Mouse (Mus musculus) ES-E14 (cell line): ENCODE data around the gene Cdh13. TPM values are rescaled to one million over a fixed set of nuclear protein-coding genes. Genes with fewer than 3 reads are reported as not detected.

Experiments used
- DNase-seq: peaks from one replicate; pipeline ENCODE4 v3.0.0-alpha.2; 2013; ENCODE audit warnings: low read depth, low spot score
- H3K27ac ChIP-seq: 2 replicates; pipeline ENCODE4 v1.5.1; 2012; ENCODE audit warnings: low read depth, mild to moderate bottlenecking, low read length, moderate library complexity, mixed read lengths; ENCODE audit not compliant: poor library complexity, insufficient read depth, severe bottlenecking
- H3K36me3 ChIP-seq: 2 replicates; pipeline ENCODE4 v1.6.1; 2012; ENCODE audit warnings: mild to moderate bottlenecking, low read length, moderate library complexity, mixed read lengths; ENCODE audit not compliant: control insufficient read depth, poor library complexity, insufficient read depth, severe bottlenecking
- H3K4me1 ChIP-seq, 2 experiments: fragments of 150-350 bp in 1 of 2; sonication (generic) in 1 of 2; 2 replicates each; pipeline ENCODE4 v1.6.1; 2012; ENCODE audit warnings: low read length in 2 of 2, mild to moderate bottlenecking in 1 of 2, mixed read lengths in 1 of 2; ENCODE audit not compliant: control insufficient read depth in 2 of 2, insufficient read depth in 2 of 2, poor library complexity in 1 of 2
- H3K4me3 ChIP-seq, 2 experiments: fragments of 150-350 bp in 1 of 2; sonication (generic) in 1 of 2; 2 replicates each; pipeline ENCODE4 v1.5.1; 2012; ENCODE audit warnings: low read length in 2 of 2, low read depth in 1 of 2, mild to moderate bottlenecking in 1 of 2, mixed read lengths in 1 of 2; ENCODE audit not compliant: insufficient read depth in 1 of 2, poor library complexity in 1 of 2, severe bottlenecking in 1 of 2
- H3K9ac ChIP-seq: 2 replicates; pipeline ENCODE4 v1.6.1; 2012; ENCODE audit warnings: low read depth, mild to moderate bottlenecking, low read length, mixed read lengths; ENCODE audit not compliant: poor library complexity, insufficient read depth, severe bottlenecking
- H3K9me3 ChIP-seq: fragments of 150-350 bp; sonication (generic); 2 replicates; pipeline ENCODE4 v1.6.1; 2012; ENCODE audit warnings: low read depth, mild to moderate bottlenecking, low read length; ENCODE audit not compliant: control insufficient read depth, insufficient read depth
- CHD2 ChIP-seq: IDR thresholded peaks from 2 replicates; pipeline ENCODE4 v1.6.1; 2014; ENCODE audit warnings: mild to moderate bottlenecking, low read depth, low read length, inconsistent platforms
- HCFC1 ChIP-seq: IDR thresholded peaks from 2 replicates; pipeline ENCODE4 v1.6.1; 2012; ENCODE audit warnings: low read length, inconsistent platforms, borderline replicate concordance; ENCODE audit not compliant: insufficient read depth
- MAFK ChIP-seq: IDR thresholded peaks from 2 replicates; pipeline ENCODE4 v1.6.1; 2014; ENCODE audit warnings: mild to moderate bottlenecking, low read depth, low read length, inconsistent platforms; ENCODE audit not compliant: insufficient read depth
- ZC3H11A ChIP-seq: IDR thresholded peaks from 2 replicates; pipeline ENCODE4 v1.6.1; 2012; ENCODE audit warnings: low read depth, mild to moderate bottlenecking, inconsistent platforms, low read length, borderline replicate concordance
- ZNF384 ChIP-seq: IDR thresholded peaks from 2 replicates; pipeline ENCODE4 v1.6.1; 2012; ENCODE audit warnings: low read depth, low read length, inconsistent platforms
- in situ Hi-C, 2 experiments: fragments of 600-800 bp; cut with MboI; formaldehyde crosslinking; loops; one replicate each; pipeline ENCODE4 v1.15.1; 2025; ENCODE audit warnings: low sequenced_read_pairs in 2 of 2, inconsistent platforms in 1 of 2; ENCODE audit not compliant: unreplicated experiment in 2 of 2
- total RNA-seq: library from RNA; depleted of rRNA; stranded (reverse); fragments of 300-350 nt; gene quantifications from 2 replicates; pipeline ENCODE4 v1.2.3, GENCODE M21; 2012

The Cdh13 gene
- total RNA-seq, 1 experiment, result 1.3 TPM

GRCm38 (mm10) chr8:118648801-118649537 is 365.4 kb downstream of the Cdh13 start:
- Histone ChIP-seq H3K9me3 (no peaks in the 10 kb centered on the region), H3K9ac (no peak overlapping the region), H3K36me3 (no peaks in the 10 kb centered on the region), H3K4me3 (no peak overlapping the region), H3K27ac (no peak overlapping the region), H3K4me1 (peaks cover 2 to 8% of the 10 kb centered on the region in 2 experiments; a peak in 1 of 4 replicates)
- no peak for DNase-seq
- TF ChIP-seq ZC3H11A, result no peak
- in situ Hi-C loops, result no loop called here

- no peak for TF ChIP-seq MAFK
- no peak for TF ChIP-seq ZNF384
- no peak for TF ChIP-seq CHD2
- TF ChIP-seq ZC3H11A, result no peak
- no peak for TF ChIP-seq HCFC1
- H3K9me3 ChIP-seq, result no peaks in the 10 kb centered on the region
- H3K27ac ChIP-seq, result no peak overlapping the region
- no peaks in the 10 kb centered on the region for H3K36me3 ChIP-seq
- H3K4me1 ChIP-seq, result peaks cover 2 to 13% of the 10 kb centered on the region in 2 experiments; a peak in 1 of 4 replicates
- H3K4me3 ChIP-seq, result no peak overlapping the region
- in situ Hi-C loops, result no loop called here
- DNase-seq, result no peak
- H3K9ac ChIP-seq, result no peak overlapping the region
Measured at GRCm38 (mm10) chr8:118649981-118650380, 366.4 kb downstream of the Cdh13 start.

- TF ChIP-seq ZNF384, result no peak
- no peak for TF ChIP-seq HCFC1
- TF ChIP-seq CHD2, result no peak
- no peak for TF ChIP-seq MAFK
- TF ChIP-seq ZC3H11A, result no peak
- H3K4me3 ChIP-seq, result no peak overlapping the region
- H3K9me3 ChIP-seq, result no peaks in the 10 kb centered on the region
- H3K36me3 ChIP-seq, result no peaks in the 10 kb centered on the region
- H3K4me1 ChIP-seq, result no peaks in the 10 kb centered on the region
- DNase-seq, result no peak
- in situ Hi-C loops, result no loop called here
- no peak overlapping the region for H3K27ac ChIP-seq
- no peak overlapping the region for H3K9ac ChIP-seq
Measured at GRCm38 (mm10) chr8:118662001-118662829, 378.7 kb downstream of the Cdh13 start.

- Histone ChIP-seq H3K9ac (no peak overlapping the region), H3K9me3 (no peaks in the 10 kb centered on the region), H3K4me1 (no peaks in the 10 kb centered on the region), H3K27ac (no peak overlapping the region), H3K4me3 (no peak overlapping the region), H3K36me3 (no peaks in the 10 kb centered on the region)
- TF ChIP-seq ZC3H11A (no peak), ZNF384 (no peak), MAFK (no peak), HCFC1 (no peak), CHD2 (no peak)
- DNase-seq, result no peak
- in situ Hi-C loops, result no loop called here
Measured at GRCm38 (mm10) chr8:118665081-118665480, 381.5 kb downstream of the Cdh13 start.
